ENCODE assay signal across 9 mouse cellular contexts in genomic region chr4:140358103-140358502, GRCm38 (mm10).
DNase-seq lines count a peak whose midpoint lies in the region; ATAC-seq lines count a peak whose summit lies in the region.
"Had no signal": no experiment of that assay in that cellular context is flagged by ENCODE, and none has a peak within 500 bp of the region (broad histone marks: within the 10 kb centered on the region; RNA-seq: fewer than 3 reads in every experiment).

No protein-coding gene starts in this region.

- 6% methylated on average over 5 of the region's 5 CpGs for WGBS in liver, embryonic 13.5 days (ENCODE audit: insufficient replicate concordance)
- 4% methylated on average over 5 of the region's 5 CpGs for WGBS in stomach, embryonic 16.5 days

- peak; percentile 39 to 42 for DNase-seq in cerebellum, postnatal 14 days
- DNase-seq in cerebellum, adult 9-10 months, result no peak
- DNase-seq in right cerebral cortex, postnatal 14 days, result peak; percentile 61
- no peak for DNase-seq in right cerebral cortex, postnatal 25 days
- DNase-seq in gastrocnemius, postnatal 36 days, result peak; percentile 25 to 51
- DNase-seq in liver, embryonic 13.5 days, result peak; percentile 18

- H3K27ac ChIP-seq in liver, embryonic 13.5 days, result no peak overlapping the region
- H3K27ac ChIP-seq in stomach, embryonic 16.5 days (ENCODE audit: low read length), result no peak overlapping the region
- H3K27ac ChIP-seq: macrophage had no signal

- intact Hi-C loops in gastrocnemius, postnatal 36 days (cut with DNase I), result no loop called here

- H3K4me3 ChIP-seq in liver, embryonic 13.5 days (replicated peaks), result no peak overlapping the region
- H3K4me3 ChIP-seq in stomach, embryonic 16.5 days (replicated peaks; ENCODE audit: low read length), result no peak overlapping the region

- no peak overlapping the region for H3K9ac ChIP-seq in liver, embryonic 13.5 days
- no peak overlapping the region for H3K9ac ChIP-seq in stomach, embryonic 16.5 days (ENCODE audit: low read length)

- no peaks in the 10 kb centered on the region for H3K4me1 ChIP-seq in liver, embryonic 13.5 days (replicated peaks)
- no peaks in the 10 kb centered on the region for H3K4me1 ChIP-seq in stomach, embryonic 16.5 days (ENCODE audit: control insufficient read depth, insufficient read depth, low read length)

- no peak for ATAC-seq in liver, embryonic 13.5 days (ENCODE audit: low read depth)
- 0 out of 2 replicates have a peak, but pooled peaks have one; percentile 46 for ATAC-seq in stomach, embryonic 16.5 days (ENCODE audit: insufficient read depth, low FRiP score)
- ATAC-seq in erythroid progenitor cell, adult 5-6 weeks (replicated peaks; ENCODE audit: low FRiP score, poor library complexity, severe bottlenecking), result no peak

- no peaks in the 10 kb centered on the region for H3K9me3 ChIP-seq in liver, embryonic 13.5 days (replicated peaks)
- no peaks in the 10 kb centered on the region for H3K9me3 ChIP-seq in stomach, embryonic 16.5 days (replicated peaks; ENCODE audit: control insufficient read depth, low read length)

- H3K36me3 ChIP-seq in liver, embryonic 13.5 days, result no peaks in the 10 kb centered on the region
- H3K36me3 ChIP-seq in stomach, embryonic 16.5 days (ENCODE audit: control insufficient read depth, insufficient read depth, low read length), result no peaks in the 10 kb centered on the region

- no peak overlapping the region for H3K4me2 ChIP-seq in liver, embryonic 13.5 days
- no peak overlapping the region for H3K4me2 ChIP-seq in stomach, embryonic 16.5 days (ENCODE audit: low read depth, low read length)

- no peaks in the 10 kb centered on the region for H3K27me3 ChIP-seq in liver, embryonic 13.5 days
- no peaks in the 10 kb centered on the region for H3K27me3 ChIP-seq in stomach, embryonic 16.5 days (ENCODE audit: control insufficient read depth, insufficient read depth, low read length)

Comparison
In these comparisons a context has a peak if more than half of its experiments do, and no peak if none do; other contexts are left out.
1. DNase-seq: peak in cerebellum, postnatal 14 days (2 of 2), right cerebral cortex, postnatal 14 days (single experiment), gastrocnemius, postnatal 36 days (2 of 2) and liver, embryonic 13.5 days (single experiment); none in cerebellum, adult 9-10 months (single experiment) and right cerebral cortex, postnatal 25 days (single experiment).